Mouse (Mus musculus) bone marrow macrophage, adult 2 months (primary cell): ENCODE data around the gene Gm20481. TPM values are rescaled to one million over a fixed set of nuclear protein-coding genes. Genes with fewer than 3 reads are reported as not detected.
A peak's percentile ranks its signal among the peaks of the same experiment; 100 is the strongest.

Experiments used
- H3K27ac ChIP-seq: 2 replicates; pipeline ENCODE4 v1.5.1; 2012; ENCODE audit warnings: low read depth, low read length; ENCODE audit not compliant: insufficient read depth
- H3K4me1 ChIP-seq: 2 replicates; pipeline ENCODE4 v1.6.1; 2012; ENCODE audit warnings: low read length; ENCODE audit not compliant: control insufficient read depth, insufficient read depth
- H3K4me3 ChIP-seq: 2 replicates; pipeline ENCODE4 v1.5.1; 2012; ENCODE audit warnings: mild to moderate bottlenecking, low read length, moderate library complexity; ENCODE audit not compliant: insufficient read depth
- CTCF ChIP-seq: IDR thresholded peaks from 2 replicates; pipeline ENCODE4 v1.5.1; 2012; ENCODE audit warnings: low read depth, mild to moderate bottlenecking, low read length, moderate library complexity
- POLR2A ChIP-seq: IDR thresholded peaks from 2 replicates; pipeline ENCODE4 v1.6.1; 2012; ENCODE audit warnings: mild to moderate bottlenecking, low read depth, low read length, borderline replicate concordance
- polyA plus RNA-seq: library from polyadenylated mRNA; stranded (reverse); fragments of >200 nt; gene quantifications from 2 replicates; pipeline ENCODE4 v1.2.4, GENCODE M21; 2012; ENCODE audit not compliant: missing spikeins, insufficient read depth, insufficient read length

Gm20481 gene
- polyA plus RNA-seq, 1 experiment, result not detected

- H3K27ac ChIP-seq, result no peak within 1 kb of the TSS
- no peak within 1 kb of the TSS for H3K4me3 ChIP-seq
- TF ChIP-seq POLR2A (no peak), CTCF (no peak)
- H3K4me1 ChIP-seq, result peaks cover 2% of the 10 kb centered on the region
Measured at GRCm38 (mm10) chr17:35016376-35016775, 46.7 kb downstream of the Gm20481 start, which contains the start of gene Vwa7. Vwa7 (plus strand) TSS chr17:35016579.

- TF ChIP-seq CTCF, result no peak
- no peak for TF ChIP-seq POLR2A
- peaks cover 6% of the 10 kb centered on the region for H3K4me1 ChIP-seq
- no peak overlapping the region for H3K27ac ChIP-seq
- no peak overlapping the region for H3K4me3 ChIP-seq
Measured at GRCm38 (mm10) chr17:35016791-35017705, 47.3 kb downstream of the Gm20481 start.

GRCm38 (mm10) chr17:35017706-35018030 lies 48.0 kb downstream of the Gm20481 start:
- Histone ChIP-seq H3K27ac (no peak overlapping the region), H3K4me1 (peaks cover 6% of the 10 kb centered on the region), H3K4me3 (no peak overlapping the region)
- TF ChIP-seq CTCF, result no peak
- no peak for TF ChIP-seq POLR2A

- TF ChIP-seq CTCF (no peak), POLR2A (no peak)
- Histone ChIP-seq H3K27ac (no peak overlapping the region), H3K4me3 (no peak overlapping the region), H3K4me1 (peaks cover 7% of the 10 kb centered on the region)
Measured at GRCm38 (mm10) chr17:35018171-35018570, 48.5 kb downstream of the Gm20481 start.

GRCm38 (mm10) chr17:35019894-35020293 lies 50.2 kb downstream of the Gm20481 start:
- no peak overlapping the region for H3K4me3 ChIP-seq
- no peak overlapping the region for H3K27ac ChIP-seq
- H3K4me1 ChIP-seq, result peaks cover 23% of the 10 kb centered on the region
- TF ChIP-seq CTCF, result no peak
- TF ChIP-seq POLR2A, result no peak

- TF ChIP-seq POLR2A (no peak), CTCF (no peak)
- H3K4me1 ChIP-seq, result peaks cover 26% of the 10 kb centered on the region
- H3K4me3 ChIP-seq, result no peak overlapping the region
- no peak overlapping the region for H3K27ac ChIP-seq
Measured at GRCm38 (mm10) chr17:35020551-35020950, 50.8 kb downstream of the Gm20481 start.

- Histone ChIP-seq H3K4me1 (peaks cover 26% of the 10 kb centered on the region), H3K4me3 (no peak overlapping the region), H3K27ac (no peak overlapping the region)
- TF ChIP-seq POLR2A (no peak), CTCF (peak; percentile 92)
Measured at GRCm38 (mm10) chr17:35021163-35021808, 51.6 kb downstream of the Gm20481 start.

Other genes starting within 250 kb of the Gm20481 start
- 0.75 and 2.2 TPM in 2 replicates for gene C4b, start 226.0 kb upstream of the Gm20481 start, polyA plus RNA-seq
- not detected in 2 replicates for gene Cyp21a1, start 165.4 kb upstream of the Gm20481 start, polyA plus RNA-seq
- 33.8 and 44.1 TPM in 2 replicates for gene Stk19, start 133.0 kb upstream of the Gm20481 start, polyA plus RNA-seq
- 30.8 and 38.9 TPM in 2 replicates for gene Dxo, start 132.9 kb upstream of the Gm20481 start, polyA plus RNA-seq
- 37.8 and 40.2 TPM in 2 replicates for gene Skiv2l, start 119.7 kb upstream of the Gm20481 start, polyA plus RNA-seq
- gene Nelfe, start 119.5 kb upstream of the Gm20481 start, polyA plus RNA-seq, result 48.9 and 56.8 TPM in 2 replicates
- gene Cfb, start 107.4 kb upstream of the Gm20481 start, polyA plus RNA-seq, result 12.0 and 13.3 TPM in 2 replicates
- 4.0 and 4.6 TPM in 2 replicates for gene Zbtb12, start 90.4 kb upstream of the Gm20481 start, polyA plus RNA-seq
- 0.27 TPM in 1 of 2 replicates, not detected in the other for gene Gm20547, start 87.9 kb upstream of the Gm20481 start, polyA plus RNA-seq
- not detected in 2 replicates for gene C2, start 71.6 kb upstream of the Gm20481 start, polyA plus RNA-seq
- gene Ehmt2, start 71.4 kb upstream of the Gm20481 start, polyA plus RNA-seq, result 145 and 150 TPM in 2 replicates
- not detected in 2 replicates for gene Slc44a4, start 55.4 kb upstream of the Gm20481 start, polyA plus RNA-seq
- 73.6 and 73.9 TPM in 2 replicates for gene Neu1, start 38.7 kb upstream of the Gm20481 start, polyA plus RNA-seq
- 1.2 and 1.5 TPM in 2 replicates for gene Hspa1b, start 10.7 kb upstream of the Gm20481 start, polyA plus RNA-seq
- gene Hspa1a, start 2.2 kb downstream of the Gm20481 start, polyA plus RNA-seq, result 1.3 TPM in 2 replicates
- gene Hspa1l, start 2.8 kb downstream of the Gm20481 start, polyA plus RNA-seq, result not detected in 2 replicates
- gene Lsm2, start 11.9 kb downstream of the Gm20481 start, polyA plus RNA-seq, result 37.1 and 44.0 TPM in 2 replicates
- 28.4 and 35.2 TPM in 2 replicates for gene Vars, start 31.1 kb downstream of the Gm20481 start, polyA plus RNA-seq
- 0.31 and 0.34 TPM in 2 replicates for gene Vwa7, start 46.7 kb downstream of the Gm20481 start, polyA plus RNA-seq
- gene Sapcd1, start 58.1 kb downstream of the Gm20481 start, polyA plus RNA-seq, result not detected in 2 replicates
- gene Msh5, start 76.8 kb downstream of the Gm20481 start, polyA plus RNA-seq, result 2.4 and 3.2 TPM in 2 replicates
- gene Clic1, start 80.1 kb downstream of the Gm20481 start, polyA plus RNA-seq, result 357 and 381 TPM in 2 replicates
- 9.0 and 10.9 TPM in 2 replicates for gene Ddah2, start 89.1 kb downstream of the Gm20481 start, polyA plus RNA-seq
- not detected in 2 replicates for gene Ly6g6c, start 95.5 kb downstream of the Gm20481 start, polyA plus RNA-seq
- gene Mpig6b, start 96.3 kb downstream of the Gm20481 start, polyA plus RNA-seq, result not detected in 2 replicates
- not detected in 2 replicates for gene Ly6g6e, start 107.0 kb downstream of the Gm20481 start, polyA plus RNA-seq
- 1.0 TPM in 1 of 2 replicates, not detected in the other for gene Ly6g6d, start 108.2 kb downstream of the Gm20481 start, polyA plus RNA-seq
- not detected in 2 replicates for gene Ly6g6f, start 115.7 kb downstream of the Gm20481 start, polyA plus RNA-seq
- 39.8 and 40.7 TPM in 2 replicates for gene Abhd16a, start 119.4 kb downstream of the Gm20481 start, polyA plus RNA-seq
- gene Ly6g5c, start 138.4 kb downstream of the Gm20481 start, polyA plus RNA-seq, result not detected in 2 replicates
- gene Ly6g5b, start 145.5 kb downstream of the Gm20481 start, polyA plus RNA-seq, result 0.54 and 0.92 TPM in 2 replicates
- 24.6 and 29.1 TPM in 2 replicates for gene Gpank1, start 151.5 kb downstream of the Gm20481 start, polyA plus RNA-seq
- gene Csnk2b, start 152.1 kb downstream of the Gm20481 start, polyA plus RNA-seq, result 136 and 143 TPM in 2 replicates
- gene D17H6S53E, start 156.5 kb downstream of the Gm20481 start, polyA plus RNA-seq, result 29.2 and 30.4 TPM in 2 replicates
- not detected in 2 replicates for gene Apom, start 162.1 kb downstream of the Gm20481 start, polyA plus RNA-seq
- gene Bag6, start 165.3 kb downstream of the Gm20481 start, polyA plus RNA-seq, result 151 and 166 TPM in 2 replicates
- 136 and 162 TPM in 2 replicates for gene Prrc2a, start 195.0 kb downstream of the Gm20481 start, polyA plus RNA-seq
- gene Aif1, start 206.2 kb downstream of the Gm20481 start, polyA plus RNA-seq, result 420 and 469 TPM in 2 replicates
- 811 and 856 TPM in 2 replicates for gene Lst1, start 218.5 kb downstream of the Gm20481 start, polyA plus RNA-seq
- gene Ltb, start 224.5 kb downstream of the Gm20481 start, polyA plus RNA-seq, result not detected in 2 replicates
- gene Tnf, start 232.1 kb downstream of the Gm20481 start, polyA plus RNA-seq, result 11.9 and 12.8 TPM in 2 replicates
- not detected in 2 replicates for gene Lta, start 235.4 kb downstream of the Gm20481 start, polyA plus RNA-seq